Mouse (Mus musculus) myocyte (in vitro differentiated cells): ENCODE measurements around the gene Pla2g4b.

Experiments
- CEBPB ChIP-seq: IDR thresholded peaks from 2 replicates; pipeline ENCODE4 v1.6.1; 2011; ENCODE audit warnings: mild to moderate bottlenecking, moderate library complexity; ENCODE audit not compliant: poor library complexity, insufficient read depth, severe bottlenecking
- MAX ChIP-seq: IDR thresholded peaks from one replicate; pipeline ENCODE4 v1.6.1; 2011; ENCODE audit warnings: low read depth, mild to moderate bottlenecking, control low read depth
- MYOD1 ChIP-seq, 3 experiments: IDR thresholded peaks; one replicate each; pipeline ENCODE4 v1.6.1; 2011; ENCODE audit warnings: control low read depth in 2 of 3, low read depth in 2 of 3, mild to moderate bottlenecking in 2 of 3, moderate library complexity in 1 of 3; ENCODE audit not compliant: insufficient read length in 2 of 3, control insufficient read depth in 1 of 3
- MYOG ChIP-seq, 3 experiments: IDR thresholded peaks; one replicate each; pipeline ENCODE4 v1.6.1; 2011; ENCODE audit warnings: control low read depth in 2 of 3, low read depth in 2 of 3, mild to moderate bottlenecking in 2 of 3; ENCODE audit not compliant: insufficient read length in 2 of 3, control insufficient read depth in 1 of 3, insufficient read depth in 1 of 3
- POLR2A ChIP-seq: IDR thresholded peaks from one replicate; pipeline ENCODE4 v1.6.1; 2011; ENCODE audit warnings: low read depth, mild to moderate bottlenecking, control low read depth, moderate library complexity; ENCODE audit not compliant: insufficient read length
- SRF ChIP-seq: IDR thresholded peaks from one replicate; pipeline ENCODE4 v1.6.1; 2011; ENCODE audit warnings: low read depth; ENCODE audit not compliant: control insufficient read depth, insufficient read length
- TCF12 ChIP-seq: IDR thresholded peaks from one replicate; pipeline ENCODE4 v1.6.1; 2011; ENCODE audit warnings: mild to moderate bottlenecking, control low read depth; ENCODE audit not compliant: poor library complexity, insufficient read depth, severe bottlenecking
- USF1 ChIP-seq: IDR thresholded peaks from one replicate; pipeline ENCODE4 v1.6.1; 2011; ENCODE audit warnings: low read depth, mild to moderate bottlenecking, control low read depth, moderate library complexity

DNA sequence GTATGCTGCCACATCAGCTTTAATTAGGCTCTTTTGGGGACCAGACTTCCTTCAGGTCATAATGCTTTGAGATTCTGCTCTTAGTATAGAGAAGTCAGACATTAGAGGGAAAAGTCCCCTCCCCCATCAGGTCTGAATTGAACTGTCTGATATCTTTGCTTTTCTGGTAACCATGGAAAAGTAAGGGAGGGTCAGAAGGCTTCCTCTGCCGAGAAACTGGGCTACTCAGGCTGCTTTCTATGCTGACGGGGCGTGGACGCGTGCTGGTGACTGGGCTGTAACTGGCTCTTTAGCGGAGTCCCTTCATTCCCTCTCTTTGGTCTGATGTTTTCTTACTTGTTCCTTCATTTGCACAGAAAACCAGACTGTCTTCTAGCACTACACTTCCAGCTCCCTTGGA is 46.8 kb upstream of the Pla2g4b start:
- TF ChIP-seq MYOG (IDR thresholded peaks at IDR 0.05; ENCODE audit: control insufficient read depth in 1 of 3, insufficient read depth in 1 of 3, insufficient read length in 2 of 3, low read depth in 2 of 3) = no peak
- no peak for TF ChIP-seq MAX
- no peak for TF ChIP-seq TCF12
- TF ChIP-seq POLR2A = no peak
- TF ChIP-seq CEBPB = no peak
- no peak for TF ChIP-seq SRF
- TF ChIP-seq MYOD1 (IDR thresholded peaks at IDR 0.05; ENCODE audit: control insufficient read depth in 1 of 3, insufficient read length in 2 of 3, low read depth in 2 of 3) = no peak
- no peak for TF ChIP-seq USF1
